Mouse (Mus musculus) cortical plate, adult 2 months (tissue): ENCODE results near the gene Hist1h4i. TPM values are rescaled to one million over a fixed set of nuclear protein-coding genes. Genes with fewer than 3 reads are reported as not detected.

Experiments used
- H3K27ac ChIP-seq: fragments of 200-500 bp; 2 replicates; pipeline ENCODE4 v1.5.1; 2012; ENCODE audit warnings: low read length, control low read depth, inconsistent platforms; ENCODE audit not compliant: insufficient read depth
- H3K4me1 ChIP-seq: fragments of 200-500 bp; 2 replicates; pipeline ENCODE4 v1.6.1; 2011; ENCODE audit warnings: low read length; ENCODE audit not compliant: control insufficient read depth, insufficient read depth
- H3K4me3 ChIP-seq: fragments of 200-500 bp; 2 replicates; pipeline ENCODE4 v1.5.1; 2011; ENCODE audit warnings: mild to moderate bottlenecking, low read length, control low read depth; ENCODE audit not compliant: insufficient read depth
- CTCF ChIP-seq: fragments of 200-500 bp; IDR thresholded peaks from 2 replicates; pipeline ENCODE4 v1.5.1; 2011; ENCODE audit warnings: mild to moderate bottlenecking, control low read depth, low read length; ENCODE audit not compliant: insufficient read depth; ENCODE audit errors: extremely low read depth
- POLR2A ChIP-seq: fragments of 200-500 bp; IDR thresholded peaks from 2 replicates; pipeline ENCODE4 v1.6.1; 2011; ENCODE audit warnings: mild to moderate bottlenecking, low read length, control low read depth; ENCODE audit not compliant: insufficient read depth; ENCODE audit errors: extremely low read depth
- polyA plus RNA-seq: library from polyadenylated mRNA; depleted of rRNA; stranded (reverse); fragments of >200 nt; gene quantifications from 2 replicates; pipeline ENCODE4 v1.2.3, GENCODE M21; 2012

Hist1h4i gene
- polyA plus RNA-seq, 1 experiment = 7.9 TPM

GRCm38 (mm10) chr13:22008707-22009106 is 32.5 kb downstream of the Hist1h4i start:
- Histone ChIP-seq H3K4me1 (no peaks in the 10 kb centered on the region), H3K4me3 (no peak overlapping the region), H3K27ac (no peak overlapping the region)
- no peak for TF ChIP-seq POLR2A

- no peak overlapping the region for H3K4me3 ChIP-seq
- H3K4me1 ChIP-seq = no peaks in the 10 kb centered on the region
- TF ChIP-seq CTCF = no peak
- TF ChIP-seq POLR2A = no peak
Measured at GRCm38 (mm10) chr13:22007872-22008271, 33.3 kb downstream of the Hist1h4i start.

GRCm38 (mm10) chr13:22007121-22007510 is 34.0 kb downstream of the Hist1h4i start:
- no peak for TF ChIP-seq CTCF
- no peak for TF ChIP-seq POLR2A
- H3K27ac ChIP-seq = no peak overlapping the region
- no peaks in the 10 kb centered on the region for H3K4me1 ChIP-seq
- H3K4me3 ChIP-seq = peak overlapping the region; percentile 27; the same call in 1 of the 2 replicates

More at GRCm38 (mm10) chr13:22007872-22008271, 33.3 kb downstream of the Hist1h4i start:
- no peak overlapping the region for H3K27ac ChIP-seq

- no peaks in the 10 kb centered on the region for H3K4me1 ChIP-seq
- TF ChIP-seq CTCF = no peak
- H3K27ac ChIP-seq = no peak overlapping the region
- H3K4me3 ChIP-seq = peak overlapping the region; percentile 27
Measured at GRCm38 (mm10) chr13:22006334-22007120, 34.6 kb downstream of the Hist1h4i start.

GRCm38 (mm10) chr13:22005605-22006333 is 35.4 kb downstream of the Hist1h4i start:
- Histone ChIP-seq H3K27ac (no peak overlapping the region), H3K4me1 (no peaks in the 10 kb centered on the region), H3K4me3 (peak overlapping the region; percentile 27)
- TF ChIP-seq CTCF (no peak), POLR2A (no peak)

GRCm38 (mm10) chr13:22001823-22002222 is 39.3 kb downstream of the Hist1h4i start:
- Histone ChIP-seq H3K4me1 (no peaks in the 10 kb centered on the region), H3K4me3 (no peak overlapping the region), H3K27ac (no peak overlapping the region)
- no peak for TF ChIP-seq CTCF
- TF ChIP-seq POLR2A = no peak

- Histone ChIP-seq H3K4me3 (no peak overlapping the region), H3K4me1 (no peaks in the 10 kb centered on the region), H3K27ac (no peak overlapping the region)
- no peak for TF ChIP-seq CTCF
- TF ChIP-seq POLR2A = no peak
Measured at GRCm38 (mm10) chr13:22001346-22001745, 39.8 kb downstream of the Hist1h4i start.

GRCm38 (mm10) chr13:21999147-21999546 is 42.0 kb downstream of the Hist1h4i start:
- TF ChIP-seq POLR2A (no peak), CTCF (no peak)
- Histone ChIP-seq H3K4me1 (no peaks in the 10 kb centered on the region), H3K4me3 (no peak overlapping the region), H3K27ac (no peak overlapping the region)

DNA sequence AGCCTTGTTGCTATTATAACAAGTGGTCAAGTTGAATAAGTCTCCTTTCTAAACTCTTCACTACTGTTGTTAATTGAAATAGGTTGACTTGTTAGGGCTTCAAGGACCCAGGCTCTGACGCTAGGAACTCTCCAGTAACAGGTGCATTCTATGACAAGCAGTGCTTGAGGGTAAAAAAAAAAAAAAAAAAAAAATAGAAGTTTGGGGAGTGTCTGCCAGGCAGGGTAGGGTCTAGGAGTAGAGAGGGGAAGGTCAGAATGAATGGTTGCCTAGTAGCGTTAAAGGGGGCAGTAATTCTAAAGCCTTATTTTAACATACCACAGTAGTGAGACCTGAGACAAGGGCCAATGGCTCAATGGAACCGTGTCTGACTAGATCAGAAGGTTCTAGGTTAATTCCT is 42.8 kb downstream of the Hist1h4i start:
- Histone ChIP-seq H3K4me3 (no peak overlapping the region), H3K4me1 (no peaks in the 10 kb centered on the region), H3K27ac (no peak overlapping the region)
- no peak for TF ChIP-seq POLR2A
- no peak for TF ChIP-seq CTCF

GRCm38 (mm10) chr13:21997821-21998220 is 43.3 kb downstream of the Hist1h4i start:
- TF ChIP-seq POLR2A (no peak), CTCF (no peak)
- H3K4me3 ChIP-seq = no peak overlapping the region
- no peak overlapping the region for H3K27ac ChIP-seq
- H3K4me1 ChIP-seq = no peaks in the 10 kb centered on the region
